Mouse (Mus musculus) cerebellum, postnatal 10 days (tissue): ENCODE results near the gene Trip4.

Experiments used
- DNase-seq, 2 experiments: peaks; one replicate each; pipeline ENCODE4 v3.0.0; 2021; ENCODE audit warnings: mixed read lengths in 2 of 2

The Trip4 gene

GRCm38 (mm10) chr9:65833640-65834039, 75.0 kb downstream of the Trip4 start:
- no peak for DNase-seq

- DNase-seq: no peak
These were observed 75.4 kb downstream of the Trip4 start for GRCm38 (mm10) chr9:65833230-65833629.

GRCm38 (mm10) chr9:65832041-65832440, 76.6 kb downstream of the Trip4 start:
- no peak for DNase-seq

DNA sequence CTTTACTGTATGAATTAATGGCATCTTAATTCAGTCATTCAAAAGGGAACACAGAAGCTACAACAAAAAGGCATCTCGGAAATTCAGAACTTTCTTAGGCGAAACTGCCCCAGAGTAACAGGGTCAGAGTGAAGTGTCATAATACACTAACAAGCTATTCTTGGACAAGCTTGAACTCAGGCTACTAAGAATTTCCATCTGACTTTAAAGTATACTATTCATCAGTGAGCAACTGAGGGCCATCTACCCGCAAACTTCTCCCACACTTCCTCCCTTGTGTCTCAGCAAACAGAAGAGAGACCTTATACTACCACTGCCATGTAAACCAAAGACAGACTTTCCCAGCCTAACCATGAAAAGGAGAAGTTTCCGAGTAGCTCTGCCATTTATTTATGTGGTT, 77.4 kb downstream of the Trip4 start:
- DNase-seq: no peak

GRCm38 (mm10) chr9:65830255-65830654, 78.3 kb downstream of the Trip4 start:
- DNase-seq: no peak

- peak; percentile 48 to 53 for DNase-seq
These were observed 79.2 kb downstream of the Trip4 start for GRCm38 (mm10) chr9:65829410-65829809.

- DNase-seq: no peak
These were observed 80.1 kb downstream of the Trip4 start for GRCm38 (mm10) chr9:65828511-65828910.

GRCm38 (mm10) chr9:65828016-65828403, 80.6 kb downstream of the Trip4 start:
- DNase-seq: peak in 1 of 2 experiments; percentile 11

GRCm38 (mm10) chr9:65827344-65828015, 81.1 kb downstream of the Trip4 start, which contains the start of gene Zfp609:
TSS of gene Zfp609 (minus strand) at chr9:65827564.
- peak; percentile 98 for DNase-seq

DNA sequence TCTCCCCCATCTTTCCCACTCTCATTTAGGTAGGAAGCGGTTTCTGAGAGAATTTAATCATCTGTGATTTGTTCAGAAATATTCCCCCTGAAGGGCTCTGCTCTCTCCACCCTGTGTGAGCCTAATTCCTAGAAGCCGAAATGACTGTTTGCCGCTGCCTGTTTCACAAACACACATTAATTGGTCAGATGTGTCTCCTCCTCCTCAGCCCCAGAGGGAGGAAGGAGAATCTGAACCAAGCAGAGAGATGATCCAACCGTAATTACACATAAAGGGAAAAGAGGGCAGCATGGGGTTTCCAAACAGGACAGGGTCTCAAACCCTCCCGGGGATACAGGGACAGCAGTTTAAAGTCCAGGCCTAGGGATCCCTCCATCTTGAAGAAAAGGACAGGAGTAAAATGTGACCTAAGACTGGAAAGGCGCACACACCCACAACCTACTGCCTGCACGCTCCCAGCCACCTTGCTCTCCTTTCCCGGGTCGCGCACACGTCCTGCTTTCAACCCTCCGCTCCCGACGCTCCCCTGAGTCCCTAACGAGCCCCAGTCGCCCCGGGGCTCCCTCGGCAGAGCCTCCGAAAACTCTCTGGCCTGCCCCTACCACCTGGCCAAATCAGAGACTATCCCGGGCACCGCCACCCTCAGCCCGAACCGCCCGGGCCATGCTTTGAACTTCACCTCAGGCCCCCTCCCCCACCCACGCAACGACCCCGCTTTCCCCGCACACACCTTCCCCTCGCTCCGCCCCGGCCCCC, 81.8 kb downstream of the Trip4 start:
- peak; percentile 79 to 80 for DNase-seq

DNA sequence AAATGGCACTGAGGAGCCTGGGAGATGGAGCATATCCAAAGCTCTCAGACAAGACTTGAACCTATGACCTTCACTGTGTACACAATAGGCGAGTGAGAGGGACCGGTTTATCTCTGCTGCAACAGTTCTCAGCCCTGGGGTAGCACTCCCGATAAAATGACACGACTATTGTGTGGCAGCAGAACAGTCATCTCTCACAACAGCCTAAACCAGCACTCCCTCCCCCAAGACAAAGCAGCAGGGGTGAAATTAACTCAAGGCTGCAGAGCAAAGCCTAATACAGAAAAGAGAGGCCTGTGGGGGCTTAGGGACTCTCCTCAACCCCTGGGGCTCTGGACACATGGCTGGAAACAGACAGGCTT, 82.4 kb downstream of the Trip4 start:
- peak; percentile 36 to 56 for DNase-seq

- DNase-seq: peak; percentile 40 to 49
These were observed 84.7 kb downstream of the Trip4 start for GRCm38 (mm10) chr9:65823716-65824462.

- DNase-seq: no peak
These were observed 86.6 kb downstream of the Trip4 start for GRCm38 (mm10) chr9:65822011-65822410.

DNA sequence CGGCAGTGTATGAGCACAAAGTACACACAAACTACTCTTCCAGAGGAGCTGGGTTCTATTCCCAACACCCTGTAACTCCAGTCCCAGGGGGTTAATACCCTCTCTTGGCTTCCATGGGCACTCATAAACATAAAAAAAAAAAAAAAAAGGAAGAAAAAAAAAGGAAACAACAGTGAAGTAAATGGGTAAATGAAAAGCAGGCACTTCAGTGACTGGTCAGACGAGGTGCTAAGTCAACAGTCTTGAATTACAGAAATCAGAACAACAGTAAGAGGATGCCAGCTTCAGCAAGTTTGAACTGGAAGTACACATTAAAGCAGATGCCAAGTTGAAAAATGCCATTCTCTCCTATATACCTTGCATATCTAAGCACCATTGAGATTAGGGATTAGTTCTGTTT, 88.3 kb downstream of the Trip4 start:
- DNase-seq: no peak

DNA sequence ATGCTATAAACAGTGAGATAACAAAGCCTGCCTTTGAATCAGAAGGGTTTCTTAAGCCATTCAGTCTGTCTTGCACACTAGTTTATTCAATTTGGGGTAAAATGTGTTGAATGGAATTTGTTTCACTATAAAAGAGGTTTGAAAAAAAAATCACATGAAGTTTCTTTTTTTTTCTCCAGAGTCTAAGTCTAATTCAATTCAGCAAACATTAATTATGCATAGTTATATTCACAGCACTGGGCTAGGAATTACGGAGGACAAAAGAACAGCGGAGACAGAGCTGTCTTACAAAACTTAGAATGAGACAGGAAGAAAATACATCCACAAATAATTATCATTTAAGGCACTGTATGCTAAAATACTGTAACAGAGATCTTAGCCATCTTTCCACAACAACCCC, 90.2 kb downstream of the Trip4 start:
- DNase-seq: no peak

DNA sequence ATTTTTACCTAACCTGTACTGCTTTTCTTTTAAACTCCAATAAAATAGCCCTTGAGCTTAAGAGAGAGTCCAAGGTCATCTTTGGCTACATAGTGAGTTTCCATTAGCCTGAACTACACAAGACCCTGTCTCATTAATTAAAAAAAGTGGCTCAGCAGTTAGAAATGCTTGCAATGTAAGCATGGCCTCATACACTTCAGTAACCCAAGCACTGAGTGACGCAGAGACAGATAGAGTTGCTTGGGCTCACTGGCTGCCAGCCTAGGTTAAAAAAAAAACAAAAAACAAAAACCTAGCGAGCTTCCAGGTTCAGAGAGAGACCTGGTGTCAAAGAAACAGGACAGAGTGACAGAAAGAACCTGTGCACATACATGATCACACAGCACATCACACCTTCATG, 95.8 kb downstream of the Trip4 start:
- DNase-seq: no peak

DNA sequence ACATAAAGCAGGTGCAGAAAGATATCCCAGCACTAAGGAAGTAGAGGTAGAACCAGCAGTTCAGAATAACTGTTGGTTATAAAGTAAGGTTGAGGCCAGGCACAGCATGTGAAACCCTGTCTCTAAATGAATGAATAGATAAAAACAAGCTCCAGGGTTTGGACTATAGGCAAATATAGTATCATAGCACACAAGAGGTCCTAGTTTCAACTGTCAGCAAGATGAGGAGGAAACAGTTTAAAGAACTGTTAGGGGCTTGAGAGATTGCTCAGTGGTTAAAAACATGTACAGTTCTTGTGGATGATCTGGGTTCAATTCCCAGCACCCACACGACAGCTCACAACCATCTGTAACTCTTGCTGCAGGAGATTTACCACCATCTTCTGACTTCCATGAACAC, 96.8 kb downstream of the Trip4 start:
- DNase-seq: no peak

- DNase-seq: no peak
These were observed 100.8 kb downstream of the Trip4 start for GRCm38 (mm10) chr9:65807818-65808217.

DNA sequence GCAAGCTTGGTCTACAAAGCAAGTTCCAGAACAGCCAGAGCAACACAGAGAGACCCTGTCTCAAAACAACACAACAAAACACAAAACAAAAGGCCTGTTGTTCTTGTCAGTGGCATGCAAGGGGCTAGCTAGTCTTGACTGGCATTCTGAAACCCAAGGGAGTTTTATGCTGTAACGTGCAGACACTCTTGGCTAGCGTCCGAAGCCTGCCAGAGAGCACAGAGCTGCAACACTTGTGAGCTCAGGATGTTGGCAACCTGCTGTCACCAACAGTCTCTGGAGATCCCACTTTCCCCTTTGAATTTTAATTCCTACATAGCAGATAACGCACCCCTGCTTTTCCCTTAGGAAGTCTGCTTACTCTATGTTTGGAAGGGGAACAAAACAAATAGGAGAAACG, 101.3 kb downstream of the Trip4 start:
- peak in 1 of 2 experiments; percentile 53 for DNase-seq

GRCm38 (mm10) chr9:65799770-65800169, 108.8 kb downstream of the Trip4 start:
- DNase-seq: peak in 1 of 2 experiments; percentile 18

DNA sequence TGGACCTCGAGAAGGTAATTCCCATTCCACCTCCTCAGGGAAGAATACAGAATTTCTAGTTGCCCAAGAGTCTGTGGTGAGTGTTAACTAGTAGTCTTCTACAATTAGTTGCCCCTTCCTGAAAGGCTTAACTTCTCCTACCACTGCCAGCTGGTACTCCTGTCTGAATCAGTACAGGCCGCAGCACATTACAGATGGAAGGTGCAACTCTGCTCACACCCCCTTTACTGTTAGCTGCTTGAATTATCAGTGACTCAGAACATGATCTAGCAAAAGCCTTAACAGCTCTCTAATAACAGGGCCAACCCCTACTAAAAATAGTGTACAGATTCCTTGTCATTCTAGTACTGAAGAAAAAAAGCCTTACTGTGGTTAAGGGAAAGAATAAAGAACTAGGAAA, 112.9 kb downstream of the Trip4 start:
- DNase-seq: no peak

DNA sequence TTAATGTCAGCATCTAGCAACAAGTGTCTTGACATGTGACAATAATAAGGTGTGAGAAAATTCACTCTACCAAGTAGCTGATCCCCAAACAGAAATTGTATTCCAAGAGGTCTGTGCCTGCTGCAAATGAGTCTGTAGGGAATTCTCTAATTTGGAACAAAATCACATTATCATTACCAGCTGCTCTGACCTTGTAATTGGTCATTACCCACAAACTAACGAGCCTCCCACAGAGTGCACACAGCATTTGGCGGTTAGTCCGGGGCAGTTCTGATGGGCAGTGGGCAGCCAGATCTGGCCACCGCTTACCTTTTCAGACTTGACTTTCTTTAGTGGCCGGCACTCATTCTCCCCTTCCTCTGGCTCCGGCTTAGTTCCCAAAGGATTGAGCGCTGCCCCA, 114.3 kb downstream of the Trip4 start:
- peak in 1 of 2 experiments; percentile 27 for DNase-seq

DNA sequence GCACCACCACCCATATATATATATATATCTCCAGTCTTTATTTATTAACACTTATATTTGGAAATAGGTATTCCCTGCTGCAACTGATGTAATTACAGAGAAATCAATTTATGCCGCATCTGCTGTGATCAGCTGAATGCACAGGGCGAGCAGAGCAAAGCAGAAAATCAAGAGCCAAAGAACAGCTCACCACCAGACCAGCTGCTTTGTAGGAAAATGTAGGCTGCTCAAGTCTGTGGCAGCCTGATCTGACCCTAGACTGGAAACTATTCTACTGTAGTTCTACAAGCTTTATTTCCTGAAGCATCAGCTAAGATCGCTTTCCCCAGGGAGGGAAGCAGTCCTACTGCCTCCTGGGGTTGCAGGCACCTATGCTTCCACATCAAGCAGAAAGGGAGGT, 115.1 kb downstream of the Trip4 start:
- no peak for DNase-seq

DNA sequence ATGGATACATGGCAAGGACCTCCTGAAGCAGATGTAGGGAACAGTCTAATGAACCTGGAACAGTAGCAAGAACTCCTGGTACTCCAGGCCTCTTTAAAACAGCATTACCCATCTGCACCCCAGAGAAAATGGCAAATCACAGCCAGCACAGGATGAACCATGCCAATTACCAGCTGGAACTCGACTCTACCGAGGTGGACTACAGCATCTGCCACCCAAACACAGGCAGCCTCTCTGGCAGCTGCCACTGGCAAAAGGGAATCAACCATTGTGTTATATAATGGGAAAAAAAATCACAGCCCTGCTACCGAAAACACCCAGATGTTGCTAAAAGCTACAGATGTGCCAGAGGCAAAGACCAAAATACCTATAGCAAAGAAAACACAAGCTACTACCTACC, 115.5 kb downstream of the Trip4 start:
- DNase-seq: peak; percentile 70 to 82
